In genomic region chr17:88998243-88998642, GRCm38 (mm10) we compare ENCODE assay signal across 20 mouse cellular contexts.
DNase-seq lines count a peak whose midpoint lies in the region; ATAC-seq lines count a peak whose summit lies in the region.
"Had no signal": no experiment of that assay in that cellular context is flagged by ENCODE, and none has a peak within 500 bp of the region (broad histone marks: within the 10 kb centered on the region; RNA-seq: fewer than 3 reads in every experiment).

No protein-coding gene starts in this region.

- no peak overlapping the region for H3K4me2 ChIP-seq in heart, embryonic 16.5 days (ENCODE audit: low read depth, low read length)
- H3K4me2 ChIP-seq: embryonic facial prominence, embryonic 13.5 days; forebrain, embryonic 13.5 days; hindbrain, embryonic 15.5 days had no signal

- no peaks in the 10 kb centered on the region for H3K27me3 ChIP-seq in heart, embryonic 16.5 days (ENCODE audit: control insufficient read depth, insufficient read depth, low read length)
- H3K27me3 ChIP-seq: embryonic facial prominence, embryonic 13.5 days; forebrain, embryonic 13.5 days; hindbrain, embryonic 15.5 days; Patski had no signal

- no peak for ATAC-seq in frontal cortex, adult (ENCODE audit: low TSS enrichment)
- ATAC-seq in heart, embryonic 16.5 days (replicated peaks; ENCODE audit: extremely low read depth, insufficient read depth, low FRiP score): 0 out of 2 replicates have a peak, but pooled peaks have one; percentile 37
- ATAC-seq: activated CD4-positive, CD25-positive, alpha-beta regulatory T cell, adult 4 months; forebrain, embryonic 13.5 days; forebrain, postnatal 0 days; Patski had no signal

- H3K36me3 ChIP-seq in heart, embryonic 16.5 days (ENCODE audit: control insufficient read depth, insufficient read depth): no peaks in the 10 kb centered on the region
- H3K36me3 ChIP-seq: embryonic facial prominence, embryonic 13.5 days; hindbrain, embryonic 15.5 days had no signal

- H3K9ac ChIP-seq in heart, embryonic 16.5 days (ENCODE audit: low read length): no peak overlapping the region
- H3K9ac ChIP-seq: embryonic facial prominence, embryonic 13.5 days; forebrain, embryonic 13.5 days; forebrain, postnatal 0 days; hindbrain, embryonic 15.5 days had no signal

- no peak overlapping the region for H3K4me3 ChIP-seq in heart, embryonic 16.5 days (ENCODE audit: low read length)
- H3K4me3 ChIP-seq: embryonic facial prominence, embryonic 13.5 days; forebrain, embryonic 13.5 days; hindbrain, embryonic 15.5 days had no signal

- no peaks in the 10 kb centered on the region for H3K4me1 ChIP-seq in heart, embryonic 16.5 days (ENCODE audit: control insufficient read depth, insufficient read depth, low read length)
- H3K4me1 ChIP-seq: hindbrain, embryonic 15.5 days had no signal

- peak overlapping the region; percentile 33; the same call in 1 of the 2 replicates for H3K27ac ChIP-seq in heart, embryonic 16.5 days (ENCODE audit: low read length)
- H3K27ac ChIP-seq: embryonic facial prominence, embryonic 13.5 days; forebrain, embryonic 13.5 days; hindbrain, embryonic 15.5 days had no signal

- H3K9me3 ChIP-seq in heart, embryonic 16.5 days (replicated peaks; ENCODE audit: control insufficient read depth, low read length): no peaks in the 10 kb centered on the region
- H3K9me3 ChIP-seq: embryonic facial prominence, embryonic 13.5 days; forebrain, embryonic 13.5 days; hindbrain, embryonic 15.5 days had no signal

- peak; percentile 14 to 25 for DNase-seq in frontal cortex, adult 2 months (ENCODE audit: extremely low spot score in 1 of 2, low spot score in 1 of 2)
- DNase-seq in heart, adult 11 months: no peak
- peak; percentile 13 for DNase-seq in right cerebral cortex, adult 18-20 months
- DNase-seq in right cerebral cortex, postnatal 10 days (ENCODE audit: low spot score in 2 of 2): no peak
- no peak for DNase-seq in Muller cell, postnatal 12 days (ENCODE audit: inconsistent ontology term)
- DNase-seq: adrenal gland, postnatal 14 days; cerebellum, adult 11-12 months; cerebellum, adult 9-10 months; cerebellum, postnatal 25 days; forebrain, postnatal 0 days; gastrocnemius, postnatal 36 days; heart, adult 18-20 months; heart, postnatal 36 days had no signal

- 27% methylated on average over 1 of the region's 1 CpGs for WGBS in heart, embryonic 16.5 days

Comparison
In these comparisons a context has a peak if more than half of its experiments do, and no peak if none do; other contexts are left out.
1. DNase-seq: peak in frontal cortex, adult 2 months (2 of 2) and right cerebral cortex, adult 18-20 months (single experiment); none in heart, adult 11 months (single experiment), right cerebral cortex, postnatal 10 days (0 of 2) and Muller cell, postnatal 12 days (single experiment).